Mouse (Mus musculus): ENCODE results near the gene Sytl2.
A peak's percentile ranks its signal among the peaks of the same experiment; 100 is the strongest.

Sytl2 gene

GRCm38 (mm10) chr7:90457517-90457916 lies 155.5 kb downstream of the Sytl2 start:
- DNase-seq (ENCODE audit: low spot score in 2 of 2): peak in 1 of 2 experiments; percentile 16
